Mouse (Mus musculus) heart, postnatal 25 days (tissue): ENCODE results near the gene Grik5. TPM values are rescaled to one million over a fixed set of nuclear protein-coding genes. Genes with fewer than 3 reads are reported as not detected.

Source experiments
- DNase-seq: peaks from one replicate; pipeline ENCODE4 v3.0.0; 2022; ENCODE audit warnings: low spot score
- intact Hi-C: fragments of 180-260 bp; cut with DNase I; formaldehyde crosslinking; loops from one replicate; pipeline ENCODE4 v1.15.1; 2025
- total RNA-seq, 2 experiments: library from RNA; stranded (reverse); gene quantifications; 2 replicates each; pipeline ENCODE4 v1.2.3; 2021

Grik5 gene
- total RNA-seq, 2 experiments from 2014 or later: 4.5 to 4.8 TPM

GRCm38 (mm10) chr7:25003291-25003690 is 68.9 kb downstream of the Grik5 start:
- intact Hi-C loops: no loop called here
- no peak for DNase-seq

DNA sequence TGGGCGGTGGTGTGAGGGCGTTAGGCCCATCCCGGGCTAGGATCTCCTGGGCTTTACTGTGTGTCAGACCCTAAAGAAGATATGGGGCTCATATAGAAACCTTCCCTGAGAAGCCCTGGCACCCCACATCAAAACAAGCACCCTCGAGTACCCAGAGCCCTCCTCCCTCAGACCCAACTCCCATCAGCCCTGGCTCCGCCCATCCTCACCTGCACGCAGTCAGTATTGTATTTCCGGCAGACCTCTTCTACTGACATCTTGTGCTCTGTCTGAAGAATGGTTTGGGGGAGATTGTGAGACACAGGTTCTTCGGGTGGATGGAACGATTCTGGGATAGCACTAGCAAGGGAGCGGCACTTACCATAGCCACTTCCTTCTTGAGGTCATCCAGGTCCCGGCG is 71.4 kb downstream of the Grik5 start:
- intact Hi-C loops: no loop called here
- no peak for DNase-seq

DNA sequence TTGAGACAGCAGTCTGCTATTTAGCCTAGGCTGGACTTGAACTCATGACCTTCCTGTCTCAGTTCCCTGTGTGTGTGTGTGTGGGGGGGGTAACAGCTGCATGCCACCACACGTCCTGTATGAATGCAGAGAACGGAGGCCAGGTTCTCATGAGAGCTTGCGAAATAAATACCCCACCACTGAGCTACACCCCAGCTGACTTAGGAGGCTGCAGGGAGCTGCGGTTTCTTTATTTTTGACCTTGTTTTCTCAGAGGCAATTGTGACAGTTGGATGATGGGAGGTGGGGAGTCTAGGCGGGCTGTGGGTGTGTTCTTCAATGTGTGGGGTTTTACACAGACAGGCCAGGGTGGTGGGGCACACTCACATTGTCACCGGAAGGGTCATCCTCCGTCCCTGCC is 71.9 kb downstream of the Grik5 start:
- DNase-seq: no peak
- intact Hi-C loops: no loop called here

GRCm38 (mm10) chr7:24993081-24993480 is 79.1 kb downstream of the Grik5 start:
- intact Hi-C loops: no loop called here
- no peak for DNase-seq

GRCm38 (mm10) chr7:24990478-24990877 is 81.7 kb downstream of the Grik5 start:
- no peak for DNase-seq
- intact Hi-C loops: no loop called here

GRCm38 (mm10) chr7:24987941-24988340 is 84.2 kb downstream of the Grik5 start:
- DNase-seq: no peak
- intact Hi-C loops: no loop called here

DNA sequence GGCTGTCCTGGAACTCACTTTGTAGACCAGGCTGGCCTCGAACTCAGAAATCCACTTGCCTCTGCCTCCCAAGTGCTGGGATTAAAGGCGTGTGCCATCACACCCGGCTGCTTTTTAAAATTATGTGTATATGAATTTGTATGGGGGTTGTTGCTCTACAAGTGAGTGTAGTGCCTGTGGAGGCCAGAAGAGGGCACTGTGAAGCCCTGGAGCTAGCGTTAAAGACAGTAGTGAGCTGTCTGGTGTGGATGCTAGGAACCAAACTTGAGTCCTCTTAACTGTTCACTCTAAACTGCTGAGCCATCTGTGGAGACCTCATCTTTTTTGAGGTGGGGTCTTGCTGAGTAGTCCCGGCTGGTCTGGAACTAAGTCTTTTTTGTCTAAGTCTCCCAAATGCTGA is 86.3 kb downstream of the Grik5 start:
- intact Hi-C loops: no loop called here

GRCm38 (mm10) chr7:24984307-24984706 is 87.8 kb downstream of the Grik5 start:
- no peak for DNase-seq
- intact Hi-C loops: no loop called here

More for the DNA sequence above, 86.3 kb downstream of the Grik5 start:
- no peak for DNase-seq

DNA sequence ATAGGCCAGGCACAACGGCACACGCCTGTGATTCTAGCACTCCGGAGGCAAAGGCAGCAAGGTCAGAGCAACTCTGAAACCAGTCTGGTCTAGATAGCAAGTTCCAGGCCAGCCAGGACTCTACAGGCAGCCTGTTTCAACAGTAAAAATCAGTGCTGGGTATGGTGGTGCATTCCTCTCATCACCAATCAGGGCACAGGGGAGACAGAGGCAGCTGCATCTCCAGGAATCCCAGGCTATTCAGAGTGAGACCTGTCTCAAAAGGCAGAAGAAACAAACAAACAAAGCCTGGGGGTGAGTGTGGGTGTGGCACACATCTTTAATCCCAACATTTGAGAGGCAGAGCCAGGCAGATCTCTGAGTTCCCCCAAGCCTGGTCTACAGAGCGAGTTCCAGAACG is 88.8 kb downstream of the Grik5 start:
- DNase-seq: no peak
- intact Hi-C loops: no loop called here

DNA sequence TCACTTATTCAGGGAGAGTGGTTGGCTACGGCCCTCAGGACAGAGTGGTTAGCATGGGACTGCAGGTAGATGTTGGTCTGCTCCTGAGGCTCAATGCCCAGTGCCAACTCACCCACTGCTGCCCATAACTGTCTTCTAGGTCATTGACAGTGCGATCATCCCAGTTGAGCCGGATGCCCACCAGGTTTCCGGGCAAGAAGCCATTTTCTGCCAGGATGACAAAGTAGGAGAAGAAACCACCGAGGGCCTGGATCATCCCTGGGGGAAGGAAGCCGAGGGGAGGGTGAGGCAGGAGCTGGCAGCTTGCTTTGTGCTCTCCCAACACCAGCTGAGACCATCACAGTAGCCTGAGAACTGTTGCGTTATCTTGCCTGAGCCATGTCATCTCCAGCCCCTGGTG is 91.7 kb downstream of the Grik5 start:
- DNase-seq: no peak
- intact Hi-C loops: no loop called here

GRCm38 (mm10) chr7:24978781-24979180 is 93.4 kb downstream of the Grik5 start:
- intact Hi-C loops: no loop called here

GRCm38 (mm10) chr7:24974893-24975595 is 97.1 kb downstream of the Grik5 start:
- intact Hi-C loops: loop anchor here (5.0 kb wide), 2 partner anchors 102 to 158 kb away; no protein-coding TSS in a partner anchor
- DNase-seq: no peak

More at GRCm38 (mm10) chr7:24978781-24979180, 93.4 kb downstream of the Grik5 start:
- no peak for DNase-seq

GRCm38 (mm10) chr7:24973902-24974301 is 98.2 kb downstream of the Grik5 start:
- intact Hi-C loops: loop anchor here (5.0 kb wide), 2 partner anchors 103 to 157 kb away; no protein-coding TSS in a partner anchor
- DNase-seq: no peak

DNA sequence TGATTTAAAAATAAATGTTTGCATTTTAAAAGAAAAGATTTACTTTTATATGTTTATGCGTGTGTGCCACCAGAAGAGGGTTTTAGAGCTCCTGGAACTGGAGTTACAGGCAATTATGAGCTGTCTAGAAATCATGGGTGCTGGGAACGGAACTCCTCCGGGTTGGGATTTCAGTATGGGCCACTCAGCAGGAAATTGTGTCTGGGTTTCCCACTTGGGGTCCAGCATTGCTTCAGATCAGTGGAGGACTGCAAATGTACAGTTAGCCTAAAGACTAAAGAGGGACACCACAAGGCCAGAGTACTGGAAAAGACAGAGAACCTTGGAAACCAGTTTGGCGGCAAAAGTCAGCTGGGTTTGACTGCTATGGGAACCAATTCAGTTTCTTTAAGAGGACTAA is 98.9 kb downstream of the Grik5 start:
- intact Hi-C loops: loop anchor here (5.0 kb wide), 2 partner anchors 104 to 156 kb away; no protein-coding TSS in a partner anchor
- no peak for DNase-seq

- intact Hi-C loops: loop anchor here (5.0 kb wide), 2 partner anchors 105 to 155 kb away; no protein-coding TSS in a partner anchor
Observed at GRCm38 (mm10) chr7:24971972-24972893, 99.9 kb downstream of the Grik5 start, which contains the start of gene Rabac1. TSS of gene Rabac1 (minus strand) at chr7:24972754.

GRCm38 (mm10) chr7:24971261-24971971 is 100.7 kb downstream of the Grik5 start:
- DNase-seq: no peak
- intact Hi-C loops: loop anchor here (5.0 kb wide), 2 partner anchors 106 to 154 kb away; no protein-coding TSS in a partner anchor

More at GRCm38 (mm10) chr7:24971972-24972893, 99.9 kb downstream of the Grik5 start, which contains the start of gene Rabac1:
- peak; percentile 92 for DNase-seq

DNA sequence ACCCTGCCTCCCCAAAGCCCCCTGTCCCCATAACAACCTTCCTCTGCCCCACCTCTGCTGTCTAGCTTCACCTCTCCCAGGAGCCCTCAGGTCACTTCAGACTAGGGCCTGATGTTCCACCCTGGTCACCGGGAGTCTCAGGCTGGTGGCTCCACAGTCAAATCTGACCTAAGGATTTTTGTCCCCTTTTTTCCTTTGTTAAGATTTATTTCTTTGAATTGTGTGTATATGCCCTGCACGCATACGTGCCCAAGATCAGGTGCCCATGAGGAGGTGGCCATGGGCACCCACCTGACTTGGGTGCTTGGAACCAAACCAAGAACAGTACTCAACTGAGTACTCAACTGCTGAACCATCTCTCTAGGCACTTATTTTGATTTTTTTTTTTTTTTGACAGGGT is 101.8 kb downstream of the Grik5 start:
- DNase-seq: no peak
- intact Hi-C loops: loop anchor here (5.0 kb wide), 2 partner anchors 107 to 153 kb away; no protein-coding TSS in a partner anchor

DNA sequence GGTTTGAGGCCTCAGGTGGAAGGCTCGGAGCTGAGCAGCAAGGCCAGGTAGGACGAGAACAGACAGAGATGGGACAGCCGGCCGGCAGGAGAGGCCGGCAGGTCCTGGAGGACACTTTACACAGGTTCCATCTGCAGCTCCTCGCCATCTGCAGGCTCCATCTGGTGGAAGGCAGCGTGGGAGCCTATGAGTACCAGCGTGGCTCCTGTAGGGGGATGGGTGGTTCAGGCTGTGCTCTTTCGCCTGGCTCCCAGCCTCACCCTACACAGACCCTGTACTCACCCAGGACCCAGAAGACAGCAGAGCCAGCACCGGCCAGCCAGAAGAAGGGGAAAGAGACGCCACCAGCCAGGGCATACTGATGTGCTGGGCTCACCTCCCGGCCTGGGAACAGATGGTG is 102.3 kb downstream of the Grik5 start:
- DNase-seq: no peak
- intact Hi-C loops: loop anchor here (5.0 kb wide), 2 partner anchors 107 to 153 kb away; no protein-coding TSS in a partner anchor

- intact Hi-C loops: no loop called here
- DNase-seq: no peak
Observed at GRCm38 (mm10) chr7:24968463-24968862, 103.7 kb downstream of the Grik5 start.

DNA sequence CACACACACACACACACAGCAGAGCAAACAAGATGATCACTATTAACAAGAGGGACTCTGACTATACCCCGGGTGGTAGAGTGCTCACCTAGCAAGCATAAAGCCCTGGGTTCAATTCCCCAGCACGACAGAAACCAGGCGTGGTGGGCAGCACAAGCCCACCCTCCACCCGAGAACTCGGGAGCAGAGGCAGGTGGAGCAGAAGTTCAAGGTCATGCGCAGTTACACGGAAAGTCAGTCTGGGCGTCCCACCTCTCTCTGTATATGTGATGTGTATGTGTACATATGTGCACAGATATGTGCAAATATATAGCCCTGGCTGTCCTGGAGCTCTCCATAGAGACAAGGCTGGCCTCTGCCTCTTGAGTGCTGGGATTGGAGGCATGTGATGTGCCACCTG is 104.2 kb downstream of the Grik5 start:
- intact Hi-C loops: loop anchor here (2.0 kb wide), 1 partner anchor 77 kb away; no protein-coding TSS in a partner anchor
- no peak for DNase-seq
